Mouse (Mus musculus): ENCODE data around the gene Srrt. TPM values are rescaled to one million over a fixed set of nuclear protein-coding genes. Genes with fewer than 3 reads are reported as not detected.
A peak's percentile ranks its signal among the peaks of the same experiment; 100 is the strongest.

The Srrt gene
- polyA plus RNA-seq, 1 experiment from 2014 or later, result 158 TPM

GRCm38 (mm10) chr5:137338256-137338655, 30.8 kb upstream of the Srrt start:
- under 1% methylated on average over 19 of the region's 19 CpGs for WGBS
- H3K4me3 ChIP-seq (ENCODE audit: low read length), result peak overlapping the region; percentile 52
- no peaks in the 10 kb centered on the region for H3K9me3 ChIP-seq (ENCODE audit: low read length)
- H3K9ac ChIP-seq (replicated peaks; ENCODE audit: low read length), result peak overlapping the region; percentile 81
- H3K27me3 ChIP-seq (ENCODE audit: insufficient read depth, low read length), result no peaks in the 10 kb centered on the region
- ATAC-seq (ENCODE audit: low FRiP score, low TSS enrichment), result peak; percentile 86
- H3K4me1 ChIP-seq (ENCODE audit: insufficient read depth, low read length), result peaks cover 21% of the 10 kb centered on the region
- peak overlapping the region; percentile 62 for H3K4me2 ChIP-seq (replicated peaks; ENCODE audit: low read depth, low read length)
- no peaks in the 10 kb centered on the region for H3K36me3 ChIP-seq (ENCODE audit: insufficient read depth, low read length)
- H3K27ac ChIP-seq (ENCODE audit: low read length), result peak overlapping the region; percentile 93

GRCm38 (mm10) chr5:137337190-137337589, 29.7 kb upstream of the Srrt start:
- Histone ChIP-seq H3K36me3 (ENCODE audit: insufficient read depth, low read length) (no peaks in the 10 kb centered on the region), H3K4me3 (ENCODE audit: low read length) (no peak overlapping the region), H3K9ac (replicated peaks; ENCODE audit: low read length) (no peak overlapping the region), H3K9me3 (ENCODE audit: low read length) (no peaks in the 10 kb centered on the region), H3K27me3 (ENCODE audit: insufficient read depth, low read length) (no peaks in the 10 kb centered on the region), H3K27ac (ENCODE audit: low read length) (peak overlapping the region; percentile 12; the same call in 1 of the 2 replicates), H3K4me2 (replicated peaks; ENCODE audit: low read depth, low read length) (no peak overlapping the region), H3K4me1 (ENCODE audit: insufficient read depth, low read length) (peaks cover 26% of the 10 kb centered on the region)
- 56% methylated on average over 8 of the region's 8 CpGs for WGBS
- no peak for ATAC-seq (ENCODE audit: low FRiP score, low TSS enrichment)

- Histone ChIP-seq H3K4me2 (replicated peaks; ENCODE audit: low read depth, low read length) (no peak overlapping the region), H3K36me3 (ENCODE audit: insufficient read depth, low read length) (no peaks in the 10 kb centered on the region), H3K4me1 (ENCODE audit: insufficient read depth, low read length) (peaks cover 26% of the 10 kb centered on the region), H3K27ac (ENCODE audit: low read length) (no peak overlapping the region), H3K27me3 (ENCODE audit: insufficient read depth, low read length) (no peaks in the 10 kb centered on the region), H3K9ac (replicated peaks; ENCODE audit: low read length) (no peak overlapping the region), H3K4me3 (ENCODE audit: low read length) (no peak overlapping the region), H3K9me3 (ENCODE audit: low read length) (no peaks in the 10 kb centered on the region)
- 74% methylated on average over 6 of the region's 6 CpGs for WGBS
- no peak for ATAC-seq (ENCODE audit: low FRiP score, low TSS enrichment)
These were observed 27.6 kb upstream of the Srrt start for GRCm38 (mm10) chr5:137335066-137335465.

GRCm38 (mm10) chr5:137334317-137334716, 26.8 kb upstream of the Srrt start:
- Histone ChIP-seq H3K9ac (replicated peaks; ENCODE audit: low read length) (peak overlapping the region; percentile 33; the same call in 1 of the 2 replicates), H3K36me3 (ENCODE audit: insufficient read depth, low read length) (no peaks in the 10 kb centered on the region), H3K4me3 (ENCODE audit: low read length) (peak overlapping the region; percentile 77), H3K4me1 (ENCODE audit: insufficient read depth, low read length) (peaks cover 19% of the 10 kb centered on the region), H3K4me2 (replicated peaks; ENCODE audit: low read depth, low read length) (peak overlapping the region; percentile 97), H3K27ac (ENCODE audit: low read length) (peak overlapping the region; percentile 69; the same call in 1 of the 2 replicates), H3K9me3 (ENCODE audit: low read length) (no peaks in the 10 kb centered on the region), H3K27me3 (ENCODE audit: insufficient read depth, low read length) (no peaks in the 10 kb centered on the region)
- no peak for ATAC-seq (ENCODE audit: low FRiP score, low TSS enrichment)
- WGBS, result 55% methylated on average over 10 of the region's 10 CpGs

- H3K4me3 ChIP-seq (ENCODE audit: low read length), result peak within 1 kb of the TSS; percentile 77
- H3K36me3 ChIP-seq (ENCODE audit: insufficient read depth, low read length), result no peaks in the 10 kb centered on the region
- H3K9me3 ChIP-seq (ENCODE audit: low read length), result no peaks in the 10 kb centered on the region
- peak; percentile 86 for ATAC-seq (ENCODE audit: low FRiP score, low TSS enrichment)
- under 1% methylated on average over 44 of the region's 44 CpGs for WGBS
- H3K27me3 ChIP-seq (ENCODE audit: insufficient read depth, low read length), result no peaks in the 10 kb centered on the region
- peak within 1 kb of the TSS; percentile 69 for H3K27ac ChIP-seq (ENCODE audit: low read length)
- peak within 1 kb of the TSS; percentile 97 for H3K4me2 ChIP-seq (replicated peaks; ENCODE audit: low read depth, low read length)
- peak within 1 kb of the TSS; percentile 79 for H3K9ac ChIP-seq (replicated peaks; ENCODE audit: low read length)
- H3K4me1 ChIP-seq (ENCODE audit: insufficient read depth, low read length), result peaks cover 14% of the 10 kb centered on the region
These were observed 26.2 kb upstream of the Srrt start, which contains the start of gene Slc12a9 for GRCm38 (mm10) chr5:137333512-137334174. Gene Slc12a9 (minus strand): TSS chr5:137333597.

GRCm38 (mm10) chr5:137332857-137333511, 25.5 kb upstream of the Srrt start:
- Histone ChIP-seq H3K36me3 (ENCODE audit: insufficient read depth, low read length) (0 out of 2 replicates have a peak, but pooled peaks cover 3% of the 10 kb centered on the region), H3K4me1 (ENCODE audit: insufficient read depth, low read length) (peaks cover 14% of the 10 kb centered on the region), H3K4me3 (ENCODE audit: low read length) (peak overlapping the region; percentile 77), H3K9ac (replicated peaks; ENCODE audit: low read length) (peak overlapping the region; percentile 79), H3K27me3 (ENCODE audit: insufficient read depth, low read length) (no peaks in the 10 kb centered on the region), H3K27ac (ENCODE audit: low read length) (peak overlapping the region; percentile 69), H3K4me2 (replicated peaks; ENCODE audit: low read depth, low read length) (peak overlapping the region; percentile 97), H3K9me3 (ENCODE audit: low read length) (no peaks in the 10 kb centered on the region)
- 10% methylated on average over 15 of the region's 15 CpGs for WGBS
- no peak; the same call in 1 of the 2 replicates for ATAC-seq (ENCODE audit: low FRiP score, low TSS enrichment)

GRCm38 (mm10) chr5:137330910-137331309, 23.4 kb upstream of the Srrt start:
- Histone ChIP-seq H3K9me3 (ENCODE audit: low read length) (no peaks in the 10 kb centered on the region), H3K4me2 (replicated peaks; ENCODE audit: low read depth, low read length) (no peak overlapping the region), H3K4me3 (ENCODE audit: low read length) (no peak overlapping the region), H3K4me1 (ENCODE audit: insufficient read depth, low read length) (peaks cover 8% of the 10 kb centered on the region; the same call in 1 of the 2 replicates), H3K27me3 (ENCODE audit: insufficient read depth, low read length) (no peaks in the 10 kb centered on the region), H3K36me3 (ENCODE audit: insufficient read depth, low read length) (0 out of 2 replicates have a peak, but pooled peaks cover 15% of the 10 kb centered on the region), H3K9ac (replicated peaks; ENCODE audit: low read length) (no peak overlapping the region), H3K27ac (ENCODE audit: low read length) (no peak overlapping the region)
- no peak for ATAC-seq (ENCODE audit: low FRiP score, low TSS enrichment)
- 91% methylated on average over 7 of the region's 7 CpGs for WGBS

- no peak for ATAC-seq (ENCODE audit: low FRiP score, low TSS enrichment)
- H3K4me2 ChIP-seq (replicated peaks; ENCODE audit: low read depth, low read length), result no peak overlapping the region
- H3K36me3 ChIP-seq (ENCODE audit: insufficient read depth, low read length), result peaks cover 23% of the 10 kb centered on the region
- no peaks in the 10 kb centered on the region for H3K4me1 ChIP-seq (ENCODE audit: insufficient read depth, low read length)
- H3K4me3 ChIP-seq (ENCODE audit: low read length), result no peak overlapping the region
- H3K9ac ChIP-seq (replicated peaks; ENCODE audit: low read length), result no peak overlapping the region
- H3K27ac ChIP-seq (ENCODE audit: low read length), result no peak overlapping the region
- no peaks in the 10 kb centered on the region for H3K9me3 ChIP-seq (ENCODE audit: low read length)
- no peaks in the 10 kb centered on the region for H3K27me3 ChIP-seq (ENCODE audit: insufficient read depth, low read length)
- WGBS, result 94% methylated on average over 3 of the region's 3 CpGs
These were observed 13.5 kb upstream of the Srrt start for GRCm38 (mm10) chr5:137320996-137321395.

- H3K27ac ChIP-seq (ENCODE audit: low read length), result no peak overlapping the region
- ATAC-seq (ENCODE audit: low FRiP score, low TSS enrichment), result no peak
These were observed 11.1 kb upstream of the Srrt start for GRCm38 (mm10) chr5:137318570-137318969.

GRCm38 (mm10) chr5:137317361-137317760, 9.9 kb upstream of the Srrt start:
- peaks cover 24% of the 10 kb centered on the region for H3K4me1 ChIP-seq (ENCODE audit: insufficient read depth, low read length)
- H3K27me3 ChIP-seq (ENCODE audit: insufficient read depth, low read length), result no peaks in the 10 kb centered on the region
- H3K9ac ChIP-seq (replicated peaks; ENCODE audit: low read length), result no peak overlapping the region
- H3K9me3 ChIP-seq (ENCODE audit: low read length), result no peaks in the 10 kb centered on the region
- no peak overlapping the region for H3K4me3 ChIP-seq (ENCODE audit: low read length)
- H3K4me2 ChIP-seq (replicated peaks; ENCODE audit: low read depth, low read length), result no peak overlapping the region
- H3K27ac ChIP-seq (ENCODE audit: low read length), result no peak overlapping the region
- ATAC-seq (ENCODE audit: low FRiP score, low TSS enrichment), result no peak
- WGBS, result 87% methylated on average over 8 of the region's 8 CpGs
- peaks cover 12% of the 10 kb centered on the region for H3K36me3 ChIP-seq (ENCODE audit: insufficient read depth, low read length)

More at GRCm38 (mm10) chr5:137318570-137318969, 11.1 kb upstream of the Srrt start:
- 59% methylated on average over 1 of the region's 1 CpGs for WGBS
- Histone ChIP-seq H3K27me3 (ENCODE audit: insufficient read depth, low read length) (no peaks in the 10 kb centered on the region), H3K36me3 (ENCODE audit: insufficient read depth, low read length) (peaks cover 16% of the 10 kb centered on the region), H3K9ac (replicated peaks; ENCODE audit: low read length) (no peak overlapping the region), H3K4me2 (replicated peaks; ENCODE audit: low read depth, low read length) (no peak overlapping the region), H3K9me3 (ENCODE audit: low read length) (no peaks in the 10 kb centered on the region), H3K4me1 (ENCODE audit: insufficient read depth, low read length) (peaks cover 16% of the 10 kb centered on the region), H3K4me3 (ENCODE audit: low read length) (no peak overlapping the region)

Data from kidney, embryonic 16.5 days (tissue).